Comparison of ENCODE assay signal across 12 mouse cellular contexts in the genomic region with DNA sequence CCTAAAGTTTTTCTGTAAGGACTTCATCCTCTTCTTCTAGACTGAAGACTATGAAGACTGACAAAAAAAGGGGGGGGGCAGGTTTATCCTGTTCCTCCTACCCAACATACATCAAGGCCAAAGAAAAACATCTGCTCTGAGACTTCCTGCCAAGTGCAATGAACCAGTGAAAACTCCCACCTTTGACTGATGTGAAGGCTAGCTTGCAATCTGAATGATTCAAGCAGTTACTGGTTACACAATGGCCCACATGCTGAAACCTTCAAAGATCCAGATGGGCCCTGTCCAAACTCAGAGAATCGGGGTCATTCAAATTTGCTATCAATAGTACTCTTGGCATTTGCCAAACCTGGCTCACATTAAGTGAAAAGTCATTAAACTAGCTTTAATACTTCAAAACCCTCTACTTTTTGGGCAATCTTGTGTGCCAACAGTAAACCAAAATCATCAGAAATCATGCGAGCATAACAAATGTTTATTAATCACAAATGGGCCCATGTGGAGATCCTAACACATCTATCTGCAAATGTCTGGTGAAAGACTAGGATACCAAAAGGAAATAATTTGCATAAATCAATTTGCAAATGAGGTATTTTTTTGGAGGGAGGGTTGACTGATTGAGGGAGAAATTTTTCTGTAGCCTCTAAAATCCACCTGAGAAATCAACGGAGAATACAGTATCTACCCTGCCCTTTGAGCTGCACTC.
DNase-seq lines count a peak whose midpoint lies in the region; ATAC-seq lines count a peak whose summit lies in the region.
"Had no signal": no experiment of that assay in that cellular context is flagged by ENCODE, and none has a peak within 500 bp of the region (broad histone marks: within the 10 kb centered on the region; RNA-seq: fewer than 3 reads in every experiment).

No protein-coding gene starts in this region.

- H3K4me1 ChIP-seq in hindbrain, embryonic 14.5 days (replicated peaks; ENCODE audit: control insufficient read depth, insufficient read depth, low read length): no peaks in the 10 kb centered on the region
- H3K4me1 ChIP-seq in hindbrain, embryonic 12.5 days: no peaks in the 10 kb centered on the region
- H3K4me1 ChIP-seq: limb, embryonic 12.5 days had no signal

- DNase-seq in embryo, embryonic 11 days: peak; percentile 12
- DNase-seq in embryo, embryonic 10 days (ENCODE audit: low spot score): no peak
- DNase-seq in hindbrain, embryonic 14.5 days (ENCODE audit: low spot score): peak; percentile 38
- DNase-seq in lung, postnatal 36 days: peak; percentile 25
- no peak for DNase-seq in lung, postnatal 25 days (ENCODE audit: low spot score)
- DNase-seq in mesoderm, embryonic 11.5 days (ENCODE audit: low read depth, low spot score): peak; percentile 35
- no peak for DNase-seq in right cerebral cortex, postnatal 14 days
- DNase-seq: gastrocnemius, postnatal 36 days; right cerebral cortex, adult 18-20 months; thymus, postnatal 25 days had no signal

- H3K27me3 ChIP-seq in hindbrain, embryonic 14.5 days (ENCODE audit: control insufficient read depth, insufficient read depth, low read length): no peaks in the 10 kb centered on the region
- H3K27me3 ChIP-seq in hindbrain, embryonic 12.5 days: no peaks in the 10 kb centered on the region
- H3K27me3 ChIP-seq: limb, embryonic 12.5 days had no signal

- H3K4me2 ChIP-seq in hindbrain, embryonic 14.5 days (replicated peaks): no peak overlapping the region
- no peak overlapping the region for H3K4me2 ChIP-seq in hindbrain, embryonic 12.5 days (replicated peaks)
- H3K4me2 ChIP-seq: limb, embryonic 12.5 days had no signal

- no peak overlapping the region for H3K4me3 ChIP-seq in hindbrain, embryonic 14.5 days (replicated peaks; ENCODE audit: low read length)
- H3K4me3 ChIP-seq in hindbrain, embryonic 12.5 days: no peak overlapping the region
- H3K4me3 ChIP-seq: limb, embryonic 12.5 days had no signal

- WGBS in hindbrain, embryonic 14.5 days: 60% methylated on average over 3 of the region's 3 CpGs
- WGBS in hindbrain, embryonic 12.5 days: 80% methylated on average over 3 of the region's 3 CpGs

- ATAC-seq in hindbrain, embryonic 14.5 days (ENCODE audit: low FRiP score): peak; percentile 55; the same call in 1 of the 2 replicates
- no peak for ATAC-seq in hindbrain, embryonic 12.5 days (ENCODE audit: low FRiP score)

- H3K9me3 ChIP-seq in hindbrain, embryonic 14.5 days (ENCODE audit: control insufficient read depth, low read length): no peaks in the 10 kb centered on the region
- H3K9me3 ChIP-seq in hindbrain, embryonic 12.5 days (replicated peaks): 0 out of 2 replicates have a peak, but pooled peaks cover 4% of the 10 kb centered on the region
- H3K9me3 ChIP-seq: limb, embryonic 12.5 days had no signal

- no peaks in the 10 kb centered on the region for H3K36me3 ChIP-seq in hindbrain, embryonic 14.5 days (replicated peaks; ENCODE audit: control insufficient read depth, insufficient read depth)
- no peaks in the 10 kb centered on the region for H3K36me3 ChIP-seq in hindbrain, embryonic 12.5 days
- H3K36me3 ChIP-seq: limb, embryonic 12.5 days had no signal

- H3K27ac ChIP-seq in hindbrain, embryonic 14.5 days: no peak overlapping the region
- H3K27ac ChIP-seq in hindbrain, embryonic 12.5 days: no peak overlapping the region
- H3K27ac ChIP-seq: limb, embryonic 12.5 days had no signal

- H3K9ac ChIP-seq in hindbrain, embryonic 14.5 days: no peak overlapping the region
- H3K9ac ChIP-seq in hindbrain, embryonic 12.5 days: no peak overlapping the region
- H3K9ac ChIP-seq: limb, embryonic 12.5 days had no signal

Comparison
In these comparisons a context has a peak if more than half of its experiments do, and no peak if none do; other contexts are left out.
1. DNase-seq: peak in embryo, embryonic 11 days (single experiment), hindbrain, embryonic 14.5 days (single experiment), lung, postnatal 36 days (single experiment) and mesoderm, embryonic 11.5 days (single experiment); none in embryo, embryonic 10 days (single experiment), lung, postnatal 25 days (single experiment) and right cerebral cortex, postnatal 14 days (single experiment).